Mouse (Mus musculus): Measurements from ENCODE around the gene Gm3739.
"Not testable (repeated sequence)": the region's sequence is repeated elsewhere in the genome, so short reads cannot be mapped to it uniquely, and the experiment has no call there.

The Gm3739 gene

DNA sequence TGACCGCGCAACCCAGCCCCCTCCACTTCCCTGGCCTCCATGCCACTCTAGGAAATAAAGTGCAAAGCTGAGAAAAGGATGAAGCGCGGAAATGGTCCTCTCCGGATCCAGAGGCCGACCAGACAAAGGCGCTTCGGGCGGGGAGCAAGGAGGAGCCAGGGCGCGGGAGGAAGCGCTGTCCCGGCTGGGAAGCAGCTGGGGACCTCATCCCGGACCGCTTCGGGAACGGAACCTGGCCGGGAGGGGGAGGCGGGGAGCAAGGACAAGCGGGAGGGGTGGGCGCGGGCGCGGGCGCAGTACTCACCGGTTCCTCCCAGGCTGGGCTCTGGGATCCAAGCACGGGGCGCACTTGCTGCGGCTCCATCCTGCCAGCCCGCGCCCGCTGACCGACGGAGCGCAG is at the start of gene Gm3739:
Gene Gm3739, minus strand, starts transcription at position 389 of the 400 bp plus-strand sequence.
- DNase-seq (ENCODE audit: low spot score), result peak; percentile 4

DNA sequence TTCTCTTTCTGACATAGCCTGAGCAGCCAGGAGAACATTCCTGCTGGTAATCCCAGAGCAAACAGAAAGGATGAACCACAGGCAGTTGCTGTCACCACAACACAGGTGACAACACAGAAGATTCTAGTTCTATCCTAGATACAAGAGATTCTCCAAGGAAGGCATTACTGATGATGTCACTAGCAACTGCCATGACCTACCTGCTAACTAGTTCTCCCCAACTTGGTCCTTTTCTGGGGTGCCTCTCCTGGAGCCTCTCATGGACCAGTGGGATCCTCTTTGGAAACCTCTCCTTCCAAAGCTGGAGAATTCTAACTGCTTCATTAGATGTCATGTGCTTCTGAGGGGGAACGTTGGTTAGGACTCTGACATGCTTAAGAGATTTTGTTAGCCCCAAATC is 17.4 kb upstream of the Gm3739 start, which contains the start of gene Gm5797:
Gene Gm5797, minus strand, starts transcription at position 101 of the 400 bp plus-strand sequence.
- DNase-seq (ENCODE audit: low spot score), result not testable (repeated sequence)

DNA sequence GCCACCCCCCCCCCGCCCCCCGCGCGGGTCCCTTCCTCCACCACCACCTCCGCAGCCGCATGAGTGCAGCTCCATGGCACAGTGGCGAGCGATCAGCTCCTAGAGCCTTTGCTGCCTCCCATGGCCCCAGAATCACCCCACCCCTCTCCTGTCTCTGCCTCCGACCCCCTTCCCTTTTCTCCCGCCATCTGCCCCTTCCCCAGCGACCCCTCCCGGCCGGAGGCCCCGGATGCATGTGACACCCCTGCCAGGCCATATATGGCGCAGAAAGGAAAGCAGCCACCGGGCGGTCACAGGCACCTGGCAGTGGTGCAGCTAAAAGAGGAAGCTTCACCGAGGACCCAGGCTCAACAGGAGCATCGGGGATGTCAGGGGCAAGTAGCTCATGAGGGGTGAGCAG is 244 bp upstream of the Gm3739 start:
- DNase-seq (ENCODE audit: low spot score), result peak; percentile 4

DNA sequence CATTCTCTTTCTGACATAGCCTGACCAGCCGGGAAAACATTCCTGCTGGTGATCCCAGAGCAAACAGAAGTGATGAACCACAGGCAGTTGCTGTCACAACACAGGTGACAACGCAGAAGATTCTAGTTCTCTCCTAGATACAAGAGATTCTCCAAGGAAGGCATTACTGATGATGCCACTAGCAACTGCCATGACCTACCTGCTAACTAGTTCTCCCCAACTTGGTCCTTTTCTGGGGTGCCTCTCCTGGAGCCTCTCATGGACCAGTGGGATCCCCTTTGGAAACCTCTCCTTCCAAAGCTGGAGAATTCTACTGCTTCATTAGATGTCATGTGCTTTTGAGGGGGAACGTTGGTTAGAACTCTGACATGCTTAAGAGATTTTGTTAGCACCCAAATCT is 50.2 kb downstream of the Gm3739 start, which contains the start of gene Gm3727:
Gene Gm3727, minus strand, starts transcription at position 101 of the 400 bp plus-strand sequence.
- not testable (repeated sequence) for DNase-seq (ENCODE audit: low spot score)
